Mouse (Mus musculus) fat pad, adult 2 months (tissue): ENCODE results near the gene Rsph3a.
"Not testable (repeated sequence)": the region's sequence is repeated elsewhere in the genome, so short reads cannot be mapped to it uniquely, and the experiment has no call there.

Source experiments
- DNase-seq: peaks from one replicate; pipeline ENCODE4 v3.0.0-alpha.2; 2011; ENCODE audit warnings: low read depth, low spot score; ENCODE audit errors: extremely low read depth

Gene Rsph3a

GRCm38 (mm10) chr17:8027475-8028168 lies 82.2 kb downstream of the Rsph3a start:
- DNase-seq, result not testable (repeated sequence)
